Mouse (Mus musculus) myocyte (in vitro differentiated cells): ENCODE measurements around the gene Itgav. TPM values are rescaled to one million over a fixed set of nuclear protein-coding genes. Genes with fewer than 3 reads are reported as not detected.

Experiments used
- H3K27me3 ChIP-seq: one replicate; pipeline ENCODE4 v1.6.1; 2011; ENCODE audit not compliant: control insufficient read depth, insufficient read depth, insufficient read length
- H3K36me3 ChIP-seq: one replicate; pipeline ENCODE4 v1.6.1; 2011; ENCODE audit not compliant: control insufficient read depth, insufficient read depth
- H3K4me2 ChIP-seq: one replicate; pipeline ENCODE4 v1.6.1; 2011; ENCODE audit warnings: low read depth, control low read depth
- H3K4me3 ChIP-seq: one replicate; pipeline ENCODE4 v1.5.1; 2011; ENCODE audit warnings: mild to moderate bottlenecking, control low read depth, moderate library complexity
- H3K79me2 ChIP-seq: one replicate; pipeline ENCODE4 v1.6.1; 2011; ENCODE audit not compliant: control insufficient read depth, insufficient read depth
- H3ac ChIP-seq: one replicate; pipeline ENCODE4 v1.6.1; 2011; ENCODE audit not compliant: control insufficient read depth, insufficient read length
- CEBPB ChIP-seq: IDR thresholded peaks from 2 replicates; pipeline ENCODE4 v1.6.1; 2011; ENCODE audit warnings: mild to moderate bottlenecking, moderate library complexity; ENCODE audit not compliant: poor library complexity, insufficient read depth, severe bottlenecking
- E2F4 ChIP-seq: IDR thresholded peaks from one replicate; pipeline ENCODE4 v1.6.1; 2011; ENCODE audit warnings: mild to moderate bottlenecking, control low read depth, moderate library complexity; ENCODE audit not compliant: insufficient read depth
- MAX ChIP-seq: IDR thresholded peaks from one replicate; pipeline ENCODE4 v1.6.1; 2011; ENCODE audit warnings: low read depth, mild to moderate bottlenecking, control low read depth
- MYOD1 ChIP-seq, 3 experiments: IDR thresholded peaks; one replicate each; pipeline ENCODE4 v1.6.1; 2011; ENCODE audit warnings: control low read depth in 2 of 3, low read depth in 2 of 3, mild to moderate bottlenecking in 2 of 3, moderate library complexity in 1 of 3; ENCODE audit not compliant: insufficient read length in 2 of 3, control insufficient read depth in 1 of 3
- MYOG ChIP-seq, 3 experiments: IDR thresholded peaks; one replicate each; pipeline ENCODE4 v1.6.1; 2011; ENCODE audit warnings: control low read depth in 2 of 3, low read depth in 2 of 3, mild to moderate bottlenecking in 2 of 3; ENCODE audit not compliant: insufficient read length in 2 of 3, control insufficient read depth in 1 of 3, insufficient read depth in 1 of 3
- POLR2A ChIP-seq: IDR thresholded peaks from one replicate; pipeline ENCODE4 v1.6.1; 2011; ENCODE audit warnings: low read depth, mild to moderate bottlenecking, control low read depth, moderate library complexity; ENCODE audit not compliant: insufficient read length
- POLR2AphosphoS2 ChIP-seq: IDR thresholded peaks from one replicate; pipeline ENCODE4 v1.6.1; 2011; ENCODE audit warnings: low read depth, control low read depth; ENCODE audit not compliant: insufficient read length
- REST ChIP-seq: IDR thresholded peaks from one replicate; pipeline ENCODE4 v1.6.1; 2011; ENCODE audit warnings: mild to moderate bottlenecking, control low read depth, moderate library complexity; ENCODE audit not compliant: insufficient read depth, insufficient read length
- SRF ChIP-seq: IDR thresholded peaks from one replicate; pipeline ENCODE4 v1.6.1; 2011; ENCODE audit warnings: low read depth; ENCODE audit not compliant: control insufficient read depth, insufficient read length
- TCF12 ChIP-seq: IDR thresholded peaks from one replicate; pipeline ENCODE4 v1.6.1; 2011; ENCODE audit warnings: mild to moderate bottlenecking, control low read depth; ENCODE audit not compliant: poor library complexity, insufficient read depth, severe bottlenecking
- TCF3 ChIP-seq: IDR thresholded peaks from one replicate; pipeline ENCODE4 v1.6.1; 2011; ENCODE audit warnings: low read depth, control low read depth; ENCODE audit not compliant: insufficient read length
- USF1 ChIP-seq: IDR thresholded peaks from one replicate; pipeline ENCODE4 v1.6.1; 2011; ENCODE audit warnings: low read depth, mild to moderate bottlenecking, control low read depth, moderate library complexity
- polyA plus RNA-seq: library from polyadenylated mRNA; unstranded; fragments of >200 nt; fragmentation: generic; extraction: Trizol; gene quantifications from one replicate; pipeline ENCODE4 v1.2.1, GENCODE M21; 2012; ENCODE audit warnings: missing spikeins

The Itgav gene
- polyA plus RNA-seq, 1 experiment = 26.2 TPM

DNA sequence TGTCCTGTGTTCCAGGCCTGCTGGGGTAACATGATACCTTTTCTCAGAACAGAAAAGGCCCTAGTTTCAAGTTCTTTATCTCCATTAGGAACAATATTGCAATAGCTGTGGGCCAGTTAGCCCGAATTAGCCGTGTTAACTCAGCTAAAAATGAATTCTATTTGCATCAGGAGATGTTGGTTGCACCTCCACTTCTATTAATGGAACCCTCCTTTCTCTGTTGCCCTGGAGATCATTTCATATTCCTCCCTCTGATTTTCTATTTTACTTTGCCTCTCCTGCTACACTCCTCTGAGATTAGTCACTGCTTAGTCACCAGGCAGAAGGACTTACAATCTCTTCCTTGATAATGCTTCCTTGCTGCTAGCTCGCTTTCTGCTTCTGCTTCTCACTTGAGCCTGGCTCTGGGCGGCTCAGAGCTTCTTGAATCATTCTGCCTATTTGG, 4.1 kb downstream of the Itgav start:
- no peak overlapping the region for H3ac ChIP-seq
- no peak for TF ChIP-seq E2F4
- TF ChIP-seq POLR2A = no peak
- TF ChIP-seq TCF12 = no peak
- no peak for TF ChIP-seq USF1
- no peak for TF ChIP-seq MYOG (IDR thresholded peaks at IDR 0.05; ENCODE audit: control insufficient read depth in 1 of 3, insufficient read depth in 1 of 3, insufficient read length in 2 of 3, low read depth in 2 of 3)
- no peak for TF ChIP-seq SRF
- no peak for TF ChIP-seq POLR2AphosphoS2
- TF ChIP-seq REST = no peak
- TF ChIP-seq MAX = no peak
- no peak for TF ChIP-seq CEBPB
- no peak for TF ChIP-seq TCF3
- TF ChIP-seq MYOD1 (IDR thresholded peaks at IDR 0.05; ENCODE audit: control insufficient read depth in 1 of 3, insufficient read length in 2 of 3, low read depth in 2 of 3) = no peak
- peak overlapping the region; percentile 84 for H3K4me2 ChIP-seq
- H3K27me3 ChIP-seq = no peaks in the 10 kb centered on the region
- no peak overlapping the region for H3K4me3 ChIP-seq
- H3K79me2 ChIP-seq = peaks cover 79% of the 10 kb centered on the region
- no peaks in the 10 kb centered on the region for H3K36me3 ChIP-seq

DNA sequence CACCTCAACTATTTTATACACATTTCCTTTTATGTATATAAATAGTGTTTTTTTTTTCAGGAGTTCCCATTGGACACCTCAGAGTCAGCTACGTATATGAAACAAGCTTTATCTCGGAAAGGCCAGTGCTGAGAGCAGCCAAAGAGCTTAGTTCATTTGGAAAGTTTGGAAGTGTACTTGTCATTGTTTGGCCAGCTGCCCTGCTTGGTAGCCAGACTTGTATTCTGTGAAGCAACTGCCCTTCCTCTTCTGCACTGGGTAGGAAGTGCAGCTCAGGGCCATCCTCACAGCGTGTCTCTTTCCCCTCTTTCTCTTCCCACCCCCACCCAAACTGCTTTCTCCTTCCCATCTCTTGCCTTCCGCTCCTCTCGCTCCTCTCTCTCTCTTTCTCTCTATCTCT, 5.1 kb downstream of the Itgav start:
- Histone ChIP-seq H3K79me2 (peaks cover 88% of the 10 kb centered on the region), H3K4me3 (no peak overlapping the region), H3K4me2 (peak overlapping the region; percentile 84), H3ac (no peak overlapping the region), H3K36me3 (no peaks in the 10 kb centered on the region), H3K27me3 (no peaks in the 10 kb centered on the region)
- no peak for TF ChIP-seq TCF3
- no peak for TF ChIP-seq USF1
- no peak for TF ChIP-seq POLR2AphosphoS2
- no peak for TF ChIP-seq TCF12
- TF ChIP-seq MAX = no peak
- TF ChIP-seq CEBPB = no peak
- TF ChIP-seq MYOG (IDR thresholded peaks at IDR 0.05; ENCODE audit: control insufficient read depth in 1 of 3, insufficient read depth in 1 of 3, insufficient read length in 2 of 3, low read depth in 2 of 3) = no peak

- Histone ChIP-seq H3K4me2 (no peak overlapping the region), H3K79me2 (peaks cover 86% of the 10 kb centered on the region), H3K27me3 (no peaks in the 10 kb centered on the region), H3K4me3 (no peak overlapping the region), H3ac (no peak overlapping the region), H3K36me3 (peaks cover 13% of the 10 kb centered on the region)
- TF ChIP-seq E2F4 = no peak
Measured at GRCm38 (mm10) chr2:83732896-83733295, 8.7 kb downstream of the Itgav start.

DNA sequence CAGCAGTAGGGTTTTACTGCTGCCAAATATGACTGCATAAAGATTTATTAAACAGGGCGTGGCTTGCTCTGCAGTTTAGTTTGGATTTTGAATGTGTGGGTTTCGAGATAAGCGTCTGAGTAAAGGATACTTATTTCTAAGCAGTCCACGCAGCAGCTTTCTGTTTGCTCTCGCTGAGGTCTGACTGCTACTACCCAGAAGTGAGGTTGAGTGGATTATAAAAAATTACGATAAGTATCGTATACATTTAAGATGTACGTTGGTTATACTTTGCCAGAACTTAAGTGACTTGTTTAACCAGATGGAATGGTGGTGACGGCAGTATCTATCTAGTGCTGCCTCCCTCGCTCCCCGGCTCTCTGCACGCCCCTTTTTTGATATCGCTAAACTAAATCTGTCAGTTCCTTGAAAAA, 9.8 kb downstream of the Itgav start:
- H3ac ChIP-seq = no peak overlapping the region
- no peaks in the 10 kb centered on the region for H3K27me3 ChIP-seq
- peaks cover 19% of the 10 kb centered on the region for H3K36me3 ChIP-seq
- H3K79me2 ChIP-seq = peaks cover 82% of the 10 kb centered on the region
- H3K4me3 ChIP-seq = no peak overlapping the region
- peak overlapping the region; percentile 45 for H3K4me2 ChIP-seq
- TF ChIP-seq TCF3 = no peak
- no peak for TF ChIP-seq USF1
- no peak for TF ChIP-seq MAX
- TF ChIP-seq TCF12 = no peak
- no peak for TF ChIP-seq CEBPB
- no peak for TF ChIP-seq SRF
- TF ChIP-seq MYOD1 (IDR thresholded peaks at IDR 0.05; ENCODE audit: control insufficient read depth in 1 of 3, insufficient read length in 2 of 3, low read depth in 2 of 3) = no peak
- no peak for TF ChIP-seq MYOG (IDR thresholded peaks at IDR 0.05; ENCODE audit: control insufficient read depth in 1 of 3, insufficient read depth in 1 of 3, insufficient read length in 2 of 3, low read depth in 2 of 3)
- no peak for TF ChIP-seq POLR2A
- no peak for TF ChIP-seq E2F4
- no peak for TF ChIP-seq REST
- no peak for TF ChIP-seq POLR2AphosphoS2

DNA sequence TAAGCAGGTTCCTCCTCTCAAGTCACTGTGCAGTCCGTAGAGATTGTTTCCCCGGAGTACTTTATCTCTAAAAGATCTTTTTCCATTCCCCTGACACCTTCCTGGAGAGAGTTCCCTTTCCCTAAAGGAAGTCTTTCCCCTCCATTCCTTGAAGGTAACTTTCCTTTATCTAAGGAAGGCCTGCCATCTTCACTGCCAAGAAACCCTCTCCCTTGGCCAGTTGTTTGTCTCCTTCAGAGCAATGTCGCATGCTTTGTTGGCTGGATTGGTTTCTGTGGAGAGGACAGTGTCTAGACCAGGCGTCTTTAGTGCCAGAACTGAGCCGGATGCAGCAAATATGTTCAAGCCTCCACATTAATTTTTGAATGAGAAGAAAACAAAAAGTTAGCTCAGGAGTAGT, 11.1 kb downstream of the Itgav start:
- Histone ChIP-seq H3K27me3 (no peaks in the 10 kb centered on the region), H3K4me2 (no peak overlapping the region), H3K79me2 (peaks cover 69% of the 10 kb centered on the region), H3K4me3 (no peak overlapping the region), H3K36me3 (peaks cover 19% of the 10 kb centered on the region), H3ac (no peak overlapping the region)
- TF ChIP-seq E2F4 (no peak), MYOG (IDR thresholded peaks at IDR 0.05; ENCODE audit: control insufficient read depth in 1 of 3, insufficient read depth in 1 of 3, insufficient read length in 2 of 3, low read depth in 2 of 3) (no peak), POLR2A (no peak), POLR2AphosphoS2 (no peak), REST (no peak), MAX (no peak)

DNA sequence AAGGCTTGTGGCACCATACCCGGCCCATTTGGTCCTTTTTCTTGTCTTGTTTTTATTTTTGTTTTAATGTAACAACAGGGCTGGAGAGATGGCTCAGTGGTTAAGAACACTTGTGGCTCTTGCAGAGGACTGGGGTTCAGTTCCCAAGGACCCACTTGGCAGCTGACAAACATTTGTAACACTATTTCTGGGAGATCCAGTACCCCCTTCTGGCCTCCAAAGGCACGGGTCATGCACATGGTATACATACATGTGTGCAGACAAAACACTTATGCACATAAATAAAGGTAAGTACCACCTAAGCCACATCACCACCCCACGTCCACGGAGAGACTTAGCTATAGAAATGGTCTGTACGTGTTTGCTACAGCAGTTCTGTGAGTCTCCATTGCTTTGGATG, 12.6 kb downstream of the Itgav start:
- TF ChIP-seq TCF3 (no peak), USF1 (no peak), E2F4 (no peak), POLR2A (no peak), MAX (no peak), SRF (no peak), MYOG (IDR thresholded peaks at IDR 0.05; ENCODE audit: control insufficient read depth in 1 of 3, insufficient read depth in 1 of 3, insufficient read length in 2 of 3, low read depth in 2 of 3) (no peak), POLR2AphosphoS2 (no peak), MYOD1 (IDR thresholded peaks at IDR 0.05; ENCODE audit: control insufficient read depth in 1 of 3, insufficient read length in 2 of 3, low read depth in 2 of 3) (no peak), CEBPB (no peak), REST (no peak), TCF12 (no peak)
- no peak overlapping the region for H3K4me2 ChIP-seq
- peaks cover 66% of the 10 kb centered on the region for H3K79me2 ChIP-seq
- peaks cover 19% of the 10 kb centered on the region for H3K36me3 ChIP-seq
- H3ac ChIP-seq = no peak overlapping the region
- no peak overlapping the region for H3K4me3 ChIP-seq
- no peaks in the 10 kb centered on the region for H3K27me3 ChIP-seq
